Mouse (Mus musculus): ENCODE data around the gene Rnf126. TPM values are rescaled to one million over a fixed set of nuclear protein-coding genes. Genes with fewer than 3 reads are reported as not detected.

The Rnf126 gene
- polyA plus RNA-seq (2015; fragmentation: Nextera tagmentation; extraction: Ambion mirVana) = 93.0 and 95.4 TPM in 2 replicates

- peak; percentile 91 for ATAC-seq (ENCODE audit: low FRiP score, low read depth)
- WGBS = under 1% methylated on average over 78 of the region's 101 CpGs
These were observed at the start of gene Rnf126 for GRCm38 (mm10) chr10:79766508-79767325. Rnf126 (minus strand) TSS chr10:79766952.

DNA sequence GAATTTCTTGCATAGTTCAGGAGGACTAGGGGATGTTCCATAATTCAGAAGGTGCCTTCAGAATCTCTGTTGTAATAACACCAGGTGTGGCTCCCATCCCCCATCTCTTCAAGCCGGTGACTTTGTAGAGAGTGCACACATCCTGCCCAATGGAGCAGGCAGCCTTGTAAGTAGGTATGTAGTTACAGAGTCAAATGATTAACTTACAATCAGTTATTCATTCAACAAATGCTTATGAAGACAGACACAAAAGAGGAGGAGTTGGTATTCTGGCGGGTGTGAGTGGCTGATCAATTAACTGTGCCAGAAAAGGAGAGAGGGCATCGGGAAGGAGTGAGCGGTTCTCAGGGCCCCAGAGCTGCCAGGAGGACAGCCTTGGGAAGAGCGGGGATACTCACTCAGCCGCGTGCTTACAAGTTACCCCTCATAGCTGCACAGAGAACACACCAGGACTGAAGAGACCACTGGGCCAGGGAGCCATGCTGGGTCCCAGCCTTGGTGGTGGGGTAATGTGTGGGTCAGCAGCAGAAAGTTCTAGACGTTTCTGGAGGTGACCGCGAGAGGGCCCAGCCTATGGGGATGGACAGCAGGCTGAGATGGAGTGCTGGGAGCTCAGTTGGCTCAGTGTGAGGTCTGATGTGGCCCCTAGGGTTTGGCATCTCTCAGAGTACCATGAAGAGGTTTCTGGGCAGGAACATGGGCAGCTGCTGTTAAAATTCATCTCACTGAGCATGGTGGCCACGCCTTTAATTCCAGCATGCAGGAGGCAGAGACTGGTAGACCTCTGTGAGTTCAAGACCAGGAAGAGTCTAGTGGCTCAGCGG is 49.1 kb upstream of the Rnf126 start:
- 91% methylated on average over 12 of the region's 12 CpGs for WGBS
- no peak overlapping the region for H3K4me2 ChIP-seq (replicated peaks)
- H3K4me1 ChIP-seq = peaks cover 5% of the 10 kb centered on the region; the same call in 1 of the 2 replicates
- no peak overlapping the region for H3K9ac ChIP-seq
- ATAC-seq (ENCODE audit: low FRiP score, low read depth) = no peak
- peaks cover 73% of the 10 kb centered on the region for H3K36me3 ChIP-seq
- H3K27me3 ChIP-seq = no peaks in the 10 kb centered on the region
- no peak overlapping the region for H3K4me3 ChIP-seq
- H3K9me3 ChIP-seq = no peaks in the 10 kb centered on the region
- no peak overlapping the region for H3K27ac ChIP-seq

More at GRCm38 (mm10) chr10:79766508-79767325, at the start of gene Rnf126:
- peak within 1 kb of the TSS; percentile 92 for H3K27ac ChIP-seq
- H3K4me3 ChIP-seq = peak within 1 kb of the TSS; percentile 96
- H3K4me1 ChIP-seq = peaks cover 29% of the 10 kb centered on the region
- H3K9ac ChIP-seq = peak within 1 kb of the TSS; percentile 94
- peaks cover 19% of the 10 kb centered on the region for H3K36me3 ChIP-seq
- peak within 1 kb of the TSS; percentile 97 for H3K4me2 ChIP-seq (replicated peaks)
- H3K9me3 ChIP-seq = no peaks in the 10 kb centered on the region
- no peaks in the 10 kb centered on the region for H3K27me3 ChIP-seq

DNA sequence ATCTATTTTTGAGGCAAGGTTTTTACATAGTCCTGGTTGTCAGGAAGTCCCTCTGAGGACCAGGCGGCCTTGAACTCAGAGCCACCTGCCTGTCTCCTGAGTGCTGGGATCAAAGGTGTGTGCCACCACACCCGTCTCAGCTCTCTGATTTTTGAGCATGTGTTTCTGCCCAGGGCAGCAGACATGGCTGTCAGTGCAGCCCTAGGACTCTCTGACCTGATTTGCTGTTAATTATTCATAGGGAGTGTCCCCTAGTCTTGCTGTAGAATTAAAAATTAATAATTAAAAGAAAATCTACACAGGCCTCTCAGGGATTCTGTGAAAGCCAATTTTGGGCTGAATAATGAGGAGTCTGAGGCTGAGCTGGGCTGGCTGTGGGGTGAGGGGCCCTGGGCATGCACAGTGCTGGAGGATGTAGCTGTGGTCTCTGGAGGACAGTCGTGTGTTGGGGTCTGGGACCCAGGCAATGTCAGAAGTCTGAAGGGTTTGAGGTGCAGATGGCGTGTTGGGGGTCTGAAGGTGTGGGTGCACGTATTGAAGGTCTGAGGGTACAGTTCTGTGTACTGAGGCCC is 47.6 kb upstream of the Rnf126 start:
- Histone ChIP-seq H3K9ac (no peak overlapping the region), H3K4me3 (no peak overlapping the region), H3K36me3 (peaks cover 71% of the 10 kb centered on the region), H3K4me2 (replicated peaks) (no peak overlapping the region), H3K27me3 (no peaks in the 10 kb centered on the region), H3K4me1 (no peaks in the 10 kb centered on the region), H3K27ac (no peak overlapping the region), H3K9me3 (no peaks in the 10 kb centered on the region)
- 89% methylated on average over 5 of the region's 5 CpGs for WGBS
- ATAC-seq (ENCODE audit: low FRiP score, low read depth) = no peak

GRCm38 (mm10) chr10:79811736-79812637 is 45.2 kb upstream of the Rnf126 start:
- H3K4me3 ChIP-seq = no peak overlapping the region
- ATAC-seq (ENCODE audit: low FRiP score, low read depth) = peak; percentile 52
- H3K4me1 ChIP-seq = peaks cover 8% of the 10 kb centered on the region
- no peak overlapping the region for H3K4me2 ChIP-seq (replicated peaks)
- peaks cover 83% of the 10 kb centered on the region for H3K36me3 ChIP-seq
- H3K27me3 ChIP-seq = no peaks in the 10 kb centered on the region
- no peaks in the 10 kb centered on the region for H3K9me3 ChIP-seq
- 30% methylated on average over 15 of the region's 15 CpGs for WGBS
- no peak overlapping the region for H3K9ac ChIP-seq
- H3K27ac ChIP-seq = no peak overlapping the region

DNA sequence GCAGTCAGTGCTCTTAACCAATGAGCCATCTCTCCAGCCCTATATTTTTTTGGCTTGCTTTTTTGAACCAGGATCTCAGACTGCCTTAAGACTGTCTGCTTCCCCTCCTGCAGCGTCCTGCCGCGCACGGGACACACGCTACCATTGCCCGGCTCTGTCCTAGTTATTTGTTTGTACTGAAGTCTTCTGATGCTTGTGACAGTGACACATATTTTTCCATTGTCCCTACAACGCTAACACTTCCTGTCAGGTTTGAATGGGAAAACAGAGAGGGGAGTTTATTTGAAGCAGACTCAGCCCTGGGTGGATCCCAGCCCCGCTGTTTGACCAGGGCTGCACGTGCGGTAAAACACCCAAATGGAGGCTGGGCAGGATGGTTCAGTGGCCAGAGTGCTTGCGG is 42.0 kb upstream of the Rnf126 start:
- H3K4me3 ChIP-seq = no peak overlapping the region
- no peak overlapping the region for H3K9ac ChIP-seq
- no peak for ATAC-seq (ENCODE audit: low FRiP score, low read depth)
- no peak overlapping the region for H3K27ac ChIP-seq
- no peak overlapping the region for H3K4me2 ChIP-seq (replicated peaks)
- peaks cover 63% of the 10 kb centered on the region for H3K36me3 ChIP-seq
- no peaks in the 10 kb centered on the region for H3K9me3 ChIP-seq
- H3K4me1 ChIP-seq = peaks cover 31% of the 10 kb centered on the region
- no peaks in the 10 kb centered on the region for H3K27me3 ChIP-seq
- WGBS = 86% methylated on average over 11 of the region's 11 CpGs

- Histone ChIP-seq H3K4me2 (replicated peaks) (no peak overlapping the region), H3K36me3 (peaks cover 58% of the 10 kb centered on the region), H3K4me3 (no peak overlapping the region), H3K9me3 (no peaks in the 10 kb centered on the region), H3K27ac (peak overlapping the region; percentile 44; the same call in 1 of the 2 replicates), H3K4me1 (peaks cover 40% of the 10 kb centered on the region), H3K27me3 (no peaks in the 10 kb centered on the region), H3K9ac (0 out of 2 replicates have a peak overlapping the region, but pooled peaks have one; percentile 0)
- ATAC-seq (ENCODE audit: low FRiP score, low read depth) = no peak
- WGBS = 53% methylated on average over 11 of the region's 11 CpGs
These were observed 41.1 kb upstream of the Rnf126 start for GRCm38 (mm10) chr10:79807826-79808225.

DNA sequence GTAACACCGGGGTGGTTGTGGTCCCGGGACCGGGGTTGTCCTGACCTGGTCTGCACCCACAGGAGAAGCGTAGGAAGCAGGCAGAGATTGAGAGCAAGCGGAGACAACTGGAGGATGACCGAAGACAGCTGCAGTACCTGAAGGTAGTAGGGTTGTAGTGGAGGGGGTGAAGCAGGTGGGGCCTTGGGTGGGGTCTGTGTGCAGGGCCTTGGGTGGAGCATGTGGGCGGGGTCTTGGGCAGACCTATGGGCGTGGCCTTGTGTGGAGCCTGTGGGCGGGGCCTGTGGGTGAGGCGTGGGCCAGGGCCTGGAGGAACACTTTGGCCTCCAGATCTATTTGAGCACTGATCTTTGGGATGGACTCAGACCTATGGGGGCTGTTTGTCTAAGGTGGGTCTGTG is 40.2 kb upstream of the Rnf126 start:
- peaks cover 49% of the 10 kb centered on the region for H3K4me1 ChIP-seq
- WGBS = 82% methylated on average over 10 of the region's 10 CpGs
- H3K9me3 ChIP-seq = no peaks in the 10 kb centered on the region
- H3K27me3 ChIP-seq = no peaks in the 10 kb centered on the region
- peaks cover 53% of the 10 kb centered on the region for H3K36me3 ChIP-seq
- no peak overlapping the region for H3K27ac ChIP-seq
- H3K9ac ChIP-seq = 0 out of 2 replicates have a peak overlapping the region, but pooled peaks have one; percentile 0
- no peak for ATAC-seq (ENCODE audit: low FRiP score, low read depth)
- no peak overlapping the region for H3K4me3 ChIP-seq
- no peak overlapping the region for H3K4me2 ChIP-seq (replicated peaks)

- no peak for ATAC-seq (ENCODE audit: low FRiP score, low read depth)
- Histone ChIP-seq H3K9me3 (no peaks in the 10 kb centered on the region), H3K4me2 (replicated peaks) (no peak overlapping the region), H3K4me1 (peaks cover 53% of the 10 kb centered on the region), H3K27me3 (no peaks in the 10 kb centered on the region), H3K27ac (no peak overlapping the region), H3K36me3 (peaks cover 47% of the 10 kb centered on the region), H3K4me3 (no peak overlapping the region), H3K9ac (no peak overlapping the region)
- whole genome bisulfite sequencing = 90% methylated on average over 9 of the region's 9 CpGs
These were observed 39.6 kb upstream of the Rnf126 start for GRCm38 (mm10) chr10:79806331-79806730.

GRCm38 (mm10) chr10:79805636-79806035 is 38.9 kb upstream of the Rnf126 start:
- no peak overlapping the region for H3K4me3 ChIP-seq
- no peaks in the 10 kb centered on the region for H3K9me3 ChIP-seq

DNA sequence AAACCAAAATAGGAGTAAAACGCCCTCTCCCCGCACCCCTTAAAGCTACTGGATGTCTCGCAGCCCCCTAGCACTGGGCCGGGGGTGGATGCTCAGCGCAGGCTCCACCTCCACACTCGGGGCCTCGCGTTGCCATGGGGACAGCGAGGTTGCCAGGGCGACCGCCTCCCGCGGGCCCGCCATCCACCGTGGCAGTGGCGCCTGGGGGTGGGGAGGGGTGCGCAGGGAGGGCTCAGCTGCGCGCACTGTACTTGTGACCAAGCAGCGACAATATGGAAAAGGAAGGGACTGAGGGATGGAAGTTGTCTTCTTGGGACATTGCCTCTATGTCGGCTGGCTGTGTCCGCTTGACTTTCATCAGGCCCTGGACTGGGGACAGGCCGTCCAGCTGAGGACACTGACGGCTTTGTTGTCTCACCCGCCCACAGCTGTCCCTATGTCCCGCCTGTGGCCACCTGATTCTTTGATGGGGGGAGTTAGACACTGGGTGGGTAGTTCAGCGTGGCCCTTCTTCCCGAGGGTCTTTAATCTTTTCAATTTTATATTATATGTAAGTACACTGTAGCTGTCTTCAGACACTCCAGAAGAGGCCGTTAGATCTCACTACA is 37.1 kb upstream of the Rnf126 start:
- H3K4me1 ChIP-seq = peaks cover 53% of the 10 kb centered on the region
- H3K36me3 ChIP-seq = peaks cover 33% of the 10 kb centered on the region
- peak overlapping the region; percentile 59 for H3K4me2 ChIP-seq (replicated peaks)
- peak overlapping the region; percentile 55 for H3K9ac ChIP-seq
- H3K9me3 ChIP-seq = no peaks in the 10 kb centered on the region
- no peaks in the 10 kb centered on the region for H3K27me3 ChIP-seq
- ATAC-seq (ENCODE audit: low FRiP score, low read depth) = peak; percentile 85
- H3K27ac ChIP-seq = peak overlapping the region; percentile 44; the same call in 1 of the 2 replicates
- WGBS = 5% methylated on average over 29 of the region's 29 CpGs
- H3K4me3 ChIP-seq = peak overlapping the region; percentile 28

More at GRCm38 (mm10) chr10:79805636-79806035, 38.9 kb upstream of the Rnf126 start:
- Histone ChIP-seq H3K9ac (no peak overlapping the region), H3K4me2 (replicated peaks) (no peak overlapping the region), H3K27me3 (no peaks in the 10 kb centered on the region), H3K27ac (no peak overlapping the region), H3K36me3 (peaks cover 41% of the 10 kb centered on the region), H3K4me1 (peaks cover 53% of the 10 kb centered on the region)
- no peak for ATAC-seq (ENCODE audit: low FRiP score, low read depth)
- 61% methylated on average over 11 of the region's 11 CpGs for WGBS

Data from limb, embryonic 13.5 days (tissue).